Mouse (Mus musculus) stomach, postnatal 0 days (tissue): ENCODE measurements around the gene Strn.

ENCODE experiments used
- CTCF ChIP-seq: IDR thresholded peaks from 2 replicates; pipeline ENCODE4 v1.5.1; 2016; ENCODE audit warnings: antibody characterized with exemption, low read depth, mild to moderate bottlenecking, moderate library complexity
- EP300 ChIP-seq: optimal IDR thresholded peaks from 2 replicates; pipeline ENCODE3; 2016; ENCODE audit warnings: antibody characterized with exemption

DNA sequence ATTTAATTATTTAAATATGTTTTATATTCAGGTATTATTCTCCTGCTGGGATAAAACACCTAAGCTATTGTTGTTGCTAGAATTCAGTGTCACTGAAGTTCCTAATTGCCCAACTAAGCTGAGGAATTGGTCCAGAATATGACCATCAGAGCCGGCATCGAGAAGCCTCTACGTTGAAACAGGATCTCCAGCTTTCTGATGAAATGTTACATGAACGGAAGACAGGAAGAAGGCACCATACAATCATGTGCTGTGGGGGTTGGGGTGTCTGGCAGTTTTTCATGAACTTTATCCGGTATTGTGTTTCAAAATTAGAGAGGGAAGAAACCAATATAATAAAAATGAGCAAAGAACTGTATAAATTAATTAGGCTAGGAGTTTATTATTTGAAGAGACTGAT, 26.3 kb upstream of the Strn start:
- TF ChIP-seq CTCF = no peak
- TF ChIP-seq EP300 = no peak
